Mouse (Mus musculus) liver, adult 10 weeks (tissue): ENCODE data around the gene Slc22a13. TPM values are rescaled to one million over a fixed set of nuclear protein-coding genes. Genes with fewer than 3 reads are reported as not detected.

Source experiments
- polyA plus RNA-seq: library from polyadenylated mRNA; stranded (reverse); fragments of 350-450 nt; fragmentation: Illumina TruSeq; extraction: RNeasy Lipid Tissue Mini Kit (QIAGEN cat#74804); gene quantifications from one replicate; pipeline ENCODE4 v1.2.3, GENCODE M21; 2014; ENCODE audit warnings: low read depth, low replicate concordance

Slc22a13 gene
- not detected for polyA plus RNA-seq

DNA sequence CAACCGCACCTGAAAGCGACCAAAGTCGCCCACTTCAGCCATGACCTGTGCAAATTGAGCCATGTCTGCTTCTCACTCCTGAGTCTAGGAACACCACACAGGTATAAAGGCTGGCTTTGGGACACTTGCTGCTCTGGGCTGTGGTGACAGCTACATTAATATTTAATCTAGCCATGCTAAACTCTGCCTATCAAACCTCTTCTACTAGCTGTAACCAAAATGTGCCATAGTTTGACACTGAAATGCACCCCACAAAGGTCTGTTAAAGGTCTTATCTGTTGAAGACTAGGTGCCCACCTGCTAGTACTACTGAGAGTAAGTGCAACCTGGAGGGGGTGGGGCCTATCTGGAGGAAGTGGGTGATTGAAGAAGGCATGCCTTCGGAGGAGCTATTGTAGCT is at the start of gene Slc22a13:
Gene Slc22a13, minus strand, starts transcription at position 101 of the 400 bp plus-strand sequence.

GRCm38 (mm10) chr9:119158861-119159260 is 50.0 kb downstream of the Slc22a13 start, which contains the start of gene Gm47289:
Gm47289 (plus strand) TSS chr9:119159161.

DNA sequence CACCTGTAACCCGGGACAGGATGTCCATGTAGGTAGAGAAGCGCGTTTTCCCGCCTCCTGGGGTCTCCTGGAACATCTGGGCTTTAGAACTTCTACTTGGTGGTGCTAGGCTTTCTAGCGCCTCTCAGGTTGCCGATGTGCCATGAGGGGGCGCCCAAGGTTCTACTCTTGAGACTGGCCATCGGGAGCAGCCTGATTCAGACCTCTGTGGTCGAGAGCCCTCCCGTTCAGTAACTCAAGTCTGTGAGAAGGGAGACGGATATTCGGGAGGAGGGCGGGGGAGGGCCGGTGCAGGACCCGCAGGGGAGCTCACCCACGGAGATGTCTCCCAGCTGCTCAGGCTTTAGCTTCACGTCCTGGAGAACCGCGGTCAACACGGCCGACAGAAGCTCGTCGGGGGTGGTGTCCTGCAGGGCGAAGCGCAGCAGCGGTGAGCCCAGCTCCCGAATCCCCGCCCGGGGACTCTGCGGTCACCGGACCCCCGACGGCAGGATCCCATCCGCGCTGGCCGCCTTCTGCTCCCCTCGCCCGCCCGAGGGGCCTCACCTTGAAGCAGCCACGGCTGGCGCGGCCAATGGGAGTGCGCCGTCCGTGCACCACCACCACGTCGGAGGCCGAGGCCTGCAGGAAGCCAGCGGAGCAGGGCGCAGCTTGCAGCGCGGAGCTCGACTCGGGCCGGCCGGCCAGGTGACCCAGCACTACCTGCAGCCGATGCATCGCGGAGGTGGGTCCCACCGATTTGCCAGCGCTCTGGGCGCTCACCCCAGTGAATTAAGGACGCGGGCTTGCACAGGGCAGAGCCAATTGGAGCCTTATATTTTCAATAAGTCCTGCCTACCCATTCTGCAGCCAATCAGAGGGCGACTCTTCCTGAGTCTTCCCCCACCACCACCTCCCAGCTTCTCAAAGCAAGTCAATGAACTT is 52.4 kb downstream of the Slc22a13 start, which contains the start of gene Acaa1b:
Gene Acaa1b, minus strand, starts transcription at position 816 of the 924 bp plus-strand sequence.

Other genes with a start within 250 kb of the Slc22a13 start
- gene Vill, start 156.3 kb downstream of the Slc22a13 start, polyA plus RNA-seq: 0.45 TPM
- gene Plcd1, start 115.6 kb downstream of the Slc22a13 start, polyA plus RNA-seq: not detected
- not detected for gene Dlec1, start 106.6 kb downstream of the Slc22a13 start, polyA plus RNA-seq
- gene Acaa1b, start 52.0 kb downstream of the Slc22a13 start, polyA plus RNA-seq: 82.1 TPM
- not detected for gene Gm47289, start 49.9 kb downstream of the Slc22a13 start, polyA plus RNA-seq
- gene Oxsr1, start 113.3 kb upstream of the Slc22a13 start, polyA plus RNA-seq: 18.3 TPM
- gene Acaa1a, start 130.6 kb upstream of the Slc22a13 start, polyA plus RNA-seq: 9.2 TPM
- 5.0 TPM for gene Myd88, start 132.3 kb upstream of the Slc22a13 start, polyA plus RNA-seq
- 61.5 TPM for gene Xylb, start 148.3 kb upstream of the Slc22a13 start, polyA plus RNA-seq
- not detected for gene Slc22a14, start 156.5 kb upstream of the Slc22a13 start, polyA plus RNA-seq
- gene Acvr2b, start 193.0 kb upstream of the Slc22a13 start, polyA plus RNA-seq: 0.19 TPM
- gene Exog, start 235.8 kb upstream of the Slc22a13 start, polyA plus RNA-seq: 0.37 TPM